Mouse (Mus musculus): ENCODE data around the gene Cpm.

Gene Cpm

DNA sequence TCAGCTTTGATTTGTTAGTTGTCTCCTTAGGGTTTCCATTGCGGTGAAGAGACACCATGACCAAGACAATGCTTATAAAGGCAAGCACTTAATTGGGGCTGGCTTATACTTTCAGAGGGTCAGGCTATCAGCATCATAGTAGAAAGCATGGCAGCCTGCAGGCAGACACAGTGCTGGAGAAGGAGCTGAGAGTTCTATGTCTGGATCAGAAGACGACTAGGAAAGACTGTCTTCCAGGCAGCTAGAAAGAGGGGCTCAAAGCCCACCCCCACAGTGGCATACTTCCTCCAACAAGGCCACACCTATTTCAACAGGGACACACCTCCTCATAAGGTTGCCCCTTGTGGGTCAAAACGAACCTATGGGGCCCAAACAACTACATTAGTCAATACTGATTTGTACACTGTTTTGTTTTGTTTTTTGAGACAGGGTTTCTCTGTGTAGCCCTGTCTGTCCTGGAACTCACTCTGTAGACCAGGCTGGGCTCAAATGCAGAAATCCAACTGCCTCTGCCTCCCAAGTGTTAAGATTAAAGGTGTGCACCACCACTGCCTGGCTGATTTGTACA, 8.3 kb upstream of the Cpm start:
- no peak for DNase-seq

- DNase-seq = no peak
Measured at GRCm38 (mm10) chr10:117621616-117622533, 7.4 kb upstream of the Cpm start.

DNA sequence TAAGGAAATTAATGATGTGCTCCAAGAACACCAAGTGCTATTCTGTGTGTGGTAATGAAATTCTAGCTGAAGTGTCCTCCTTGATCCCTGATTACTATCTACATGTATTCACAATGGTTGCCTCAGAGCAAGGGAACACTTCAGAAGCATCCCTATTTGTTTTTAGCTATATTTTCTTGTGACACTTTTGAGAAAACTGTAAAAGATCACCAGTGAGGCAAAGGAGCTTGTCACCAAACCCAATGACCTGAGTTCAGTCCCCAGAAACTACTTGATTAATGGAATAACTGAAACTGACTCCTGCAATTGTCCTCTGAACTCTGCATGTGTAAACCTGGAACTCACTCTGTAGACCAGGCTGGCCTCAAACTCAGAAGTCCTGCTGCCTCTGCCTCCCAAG, 5.9 kb upstream of the Cpm start:
- no peak for DNase-seq

DNA sequence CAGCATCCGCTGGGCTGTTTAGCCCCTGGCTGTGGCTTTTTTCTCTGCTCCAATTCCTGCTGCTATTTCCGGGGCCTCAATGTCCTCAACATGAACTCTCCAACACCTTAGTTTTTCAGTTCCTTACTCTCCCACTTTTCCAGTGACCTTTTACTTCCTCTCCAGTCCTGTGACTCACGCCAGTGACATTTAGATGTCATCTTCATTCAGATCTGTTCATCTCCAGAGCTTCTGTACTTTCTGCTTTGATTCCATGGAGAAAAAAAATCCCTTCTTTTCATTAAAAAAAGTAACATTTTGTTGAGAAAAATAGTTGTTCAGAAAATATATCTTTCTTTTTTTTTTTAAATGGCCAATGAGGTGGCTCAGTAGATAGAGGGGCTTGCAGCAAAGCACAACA, 5.1 kb upstream of the Cpm start:
- no peak for DNase-seq

- DNase-seq = no peak
Measured at GRCm38 (mm10) chr10:117624655-117625497, 4.4 kb upstream of the Cpm start.

GRCm38 (mm10) chr10:117625500-117626296, 3.6 kb upstream of the Cpm start:
- no peak for DNase-seq

DNA sequence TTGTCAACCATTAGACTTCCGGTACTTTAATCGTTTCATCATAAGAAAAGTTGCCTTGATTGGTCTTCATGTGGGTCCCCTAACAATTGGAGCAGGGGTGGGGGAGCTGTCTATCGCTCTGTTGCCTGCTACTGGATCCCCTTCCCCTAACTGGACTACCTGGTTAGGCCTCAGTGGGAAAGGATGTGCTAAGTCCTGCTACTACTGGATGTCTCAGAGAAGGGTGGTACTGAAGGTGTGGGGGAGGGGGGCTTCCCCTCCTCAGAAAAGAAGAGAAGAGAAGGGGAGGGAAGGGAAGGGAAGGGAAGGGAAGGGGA, 3.0 kb upstream of the Cpm start:
- no peak for DNase-seq

GRCm38 (mm10) chr10:117626840-117627615, 2.3 kb upstream of the Cpm start:
- no peak for DNase-seq

DNA sequence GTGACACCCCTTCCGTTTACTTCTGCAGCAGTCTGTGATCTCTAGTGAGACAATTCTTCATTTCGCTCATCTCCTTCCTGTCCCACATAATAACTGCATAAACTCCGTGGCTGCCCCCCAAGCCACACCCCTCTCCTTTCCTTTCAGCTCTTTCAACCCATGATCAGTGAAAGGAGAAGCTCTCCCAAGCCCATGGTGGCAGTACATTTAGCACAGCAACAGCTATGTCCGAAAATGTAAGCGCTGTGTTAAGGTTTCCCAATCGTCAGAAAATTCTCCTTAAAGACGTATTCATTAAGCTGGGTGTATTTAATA, 1.7 kb upstream of the Cpm start:
- no peak for DNase-seq

- no peak for DNase-seq
Measured at GRCm38 (mm10) chr10:117627949-117628348, 1.4 kb upstream of the Cpm start.

- no peak for DNase-seq
Measured at GRCm38 (mm10) chr10:117628363-117629168, 734 bp upstream of the Cpm start.

- no peak for DNase-seq
Measured at GRCm38 (mm10) chr10:117630176-117630575, 876 bp downstream of the Cpm start.

DNA sequence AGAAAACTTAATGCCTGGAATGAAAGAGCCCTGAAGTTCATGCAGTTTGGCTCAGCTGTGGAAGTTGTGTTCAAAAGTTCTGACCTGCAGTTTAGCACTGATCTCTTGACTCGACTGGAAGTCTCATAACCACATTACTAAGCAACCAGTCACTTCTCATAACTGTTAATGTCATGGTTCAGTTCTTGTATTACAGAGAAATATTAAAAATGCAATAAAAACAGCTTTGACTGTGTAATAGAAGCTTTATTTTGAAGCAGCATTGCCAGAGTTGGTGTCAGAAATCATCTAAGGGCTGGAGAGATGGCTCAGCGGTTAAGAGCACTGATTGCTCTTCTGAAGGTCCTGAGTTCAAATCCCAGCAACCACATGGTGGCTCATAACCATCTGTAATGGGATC, 1.5 kb downstream of the Cpm start:
- DNase-seq = no peak

DNA sequence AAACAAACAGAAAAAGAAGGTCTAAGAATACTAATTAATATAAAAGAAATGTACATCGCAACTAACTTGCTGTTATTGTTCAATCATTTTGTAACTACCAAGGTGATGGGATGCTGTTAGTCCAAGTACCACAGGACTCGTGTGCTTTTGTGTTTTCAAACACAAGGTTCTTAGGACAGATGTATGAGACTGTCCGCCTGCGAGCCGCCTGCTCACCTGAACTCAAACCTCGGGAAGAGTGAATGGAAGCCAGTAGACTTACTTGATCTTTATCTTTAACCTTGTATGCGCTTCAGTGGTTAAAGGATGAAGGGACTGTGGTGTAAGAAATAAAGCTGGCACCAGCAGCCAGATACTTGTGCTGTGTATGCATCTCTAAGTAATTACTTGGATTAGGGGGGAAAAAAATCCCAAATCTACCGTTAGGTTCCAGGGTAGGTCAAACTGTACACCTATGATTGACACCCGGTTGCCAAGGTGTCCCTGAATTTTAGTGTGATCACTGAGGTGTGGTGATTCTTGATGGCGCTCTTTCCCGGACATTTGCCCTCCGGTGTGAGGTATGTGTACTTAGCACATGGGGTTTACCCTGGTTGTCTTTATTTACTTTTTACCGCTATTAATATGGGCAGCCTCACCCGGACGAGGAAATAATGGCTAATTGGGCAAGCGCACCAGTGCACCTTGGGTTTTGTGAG, 2.4 kb downstream of the Cpm start:
- no peak for DNase-seq

DNA sequence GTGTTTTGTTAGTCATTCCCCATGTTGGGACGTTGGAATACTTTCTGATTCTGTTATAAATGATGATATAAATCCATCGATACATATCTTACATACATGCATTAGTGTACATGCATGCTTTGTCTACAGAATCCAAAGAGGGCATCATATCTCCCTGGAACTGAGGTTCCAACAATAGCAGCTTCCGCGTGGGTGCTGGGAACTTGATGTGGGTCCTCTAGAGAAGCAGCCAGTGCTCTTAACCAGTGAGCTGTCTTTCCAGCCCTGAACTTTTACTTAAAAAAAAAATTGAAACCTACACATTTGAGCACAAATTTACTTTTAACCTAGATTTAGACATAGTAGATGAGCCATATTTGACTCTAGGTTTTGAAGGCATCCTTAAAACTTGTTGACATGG, 3.1 kb downstream of the Cpm start:
- no peak for DNase-seq

- no peak for DNase-seq
Measured at GRCm38 (mm10) chr10:117633564-117634208, 4.4 kb downstream of the Cpm start.

DNA sequence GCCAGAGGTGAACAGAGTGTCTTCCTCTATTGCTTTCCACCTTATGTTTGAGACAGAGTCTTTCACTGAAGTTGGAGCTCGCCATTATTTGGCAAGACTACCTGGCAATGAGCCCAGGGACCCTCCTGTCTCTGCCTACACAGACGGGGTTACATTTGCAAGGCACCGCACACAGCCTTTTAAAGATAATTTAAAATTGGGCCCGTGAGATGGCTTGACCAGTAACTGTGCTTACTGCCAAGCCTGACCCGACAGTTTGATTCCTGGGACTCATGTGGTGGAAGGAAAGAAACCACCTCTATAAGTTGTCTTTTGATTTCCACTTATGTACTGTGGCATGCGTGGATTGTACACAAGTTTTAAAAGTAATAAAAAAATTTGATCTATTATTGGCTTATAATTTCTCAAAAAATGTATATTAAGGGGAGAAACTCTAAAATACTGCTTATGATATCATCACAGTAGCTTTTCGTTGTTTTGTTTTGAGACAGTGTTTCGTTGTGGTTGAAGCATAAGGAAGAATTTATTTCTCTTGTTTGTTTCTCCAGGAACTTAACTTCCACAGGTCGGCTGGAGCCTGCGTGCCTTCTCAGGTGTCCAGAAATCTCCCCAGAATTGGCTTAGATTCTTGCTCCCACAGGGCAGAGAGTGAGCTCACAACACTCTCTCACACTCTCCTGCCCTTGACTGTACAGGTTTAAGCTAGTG, 5.2 kb downstream of the Cpm start:
- DNase-seq = no peak

GRCm38 (mm10) chr10:117635078-117635771, 5.9 kb downstream of the Cpm start:
- DNase-seq = no peak

All from kidney, postnatal 14 days (tissue).